ENCODE assay signal across 7 mouse cellular contexts in the genomic region with DNA sequence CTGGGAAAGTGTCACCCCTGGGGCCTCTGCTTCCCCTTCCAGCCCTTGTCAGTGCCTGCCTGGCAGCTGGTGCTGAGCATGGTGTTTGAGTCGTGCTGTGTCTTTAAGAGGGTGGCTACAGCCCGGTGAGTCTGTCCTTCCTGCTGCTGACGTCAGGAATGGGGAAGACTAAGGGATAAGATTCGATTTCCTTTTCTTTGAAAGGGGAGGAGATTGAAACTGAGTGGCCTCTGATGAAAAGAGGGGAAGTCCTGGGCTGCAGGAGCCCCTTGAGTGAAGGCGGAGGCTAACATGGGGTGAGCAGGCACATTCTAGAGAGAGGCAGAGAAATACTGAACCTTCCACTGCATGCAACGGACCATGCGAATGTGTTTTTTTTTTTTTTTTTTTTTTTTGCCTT. TPM values are rescaled to one million over a fixed set of nuclear protein-coding genes. Genes with fewer than 3 reads are reported as not detected.
DNase-seq lines count a peak whose midpoint lies in the region; ATAC-seq and TF ChIP-seq lines count a peak whose summit lies in the region.

No protein-coding gene starts in this region.

- 7% methylated on average over 7 of the region's 7 CpGs for WGBS in cerebellum, adult 2 months
- WGBS in hindbrain, embryonic 13.5 days, result 12% methylated on average over 7 of the region's 7 CpGs

- H3K27me3 ChIP-seq in Patski, result no peaks in the 10 kb centered on the region
- no peaks in the 10 kb centered on the region for H3K27me3 ChIP-seq in cerebellum, adult 2 months (ENCODE audit: control insufficient read depth, insufficient read depth, low read length)
- H3K27me3 ChIP-seq in hindbrain, embryonic 13.5 days, result no peaks in the 10 kb centered on the region

- H3K9ac ChIP-seq in hindbrain, embryonic 13.5 days, result peak overlapping the region; percentile 65

- H3K36me3 ChIP-seq in hindbrain, embryonic 13.5 days, result peaks cover 28% of the 10 kb centered on the region

- CTCF ChIA-PET in Patski (lab: Charles Lee), result interaction anchor here (1.1 kb wide), 1 partner anchor 9 kb away, joined by 3 read pairs; no protein-coding TSS in a partner anchor

- ATAC-seq in Patski, result peak; percentile 38
- peak; percentile 82 for ATAC-seq in hindbrain, embryonic 13.5 days (ENCODE audit: low FRiP score)

- H3K4me3 ChIP-seq in cerebellum, adult 2 months (replicated peaks; ENCODE audit: insufficient read depth, low read depth, low read length), result peak overlapping the region; percentile 91
- peak overlapping the region; percentile 34 for H3K4me3 ChIP-seq in hindbrain, embryonic 13.5 days

- in situ Hi-C loops in Patski (cut with MboI; ENCODE audit: low pct_unique_long_range_greater_than_20kb), result no loop called here

- TF ChIP-seq CTCF in Patski (IDR thresholded peaks at IDR 0.05), result no peak
- TF ChIP-seq CTCF in cerebellum, adult 2 months (IDR thresholded peaks at IDR 0.05; ENCODE audit: borderline replicate concordance, insufficient read depth, low read depth, low read length), result no peak

- POLR2A ChIA-PET in Patski (lab: Charles Lee), result no interaction called here

- H3K4me1 ChIP-seq in cerebellum, adult 2 months (ENCODE audit: control insufficient read depth, insufficient read depth, low read length), result peaks cover 20% of the 10 kb centered on the region
- peaks cover 29% of the 10 kb centered on the region for H3K4me1 ChIP-seq in hindbrain, embryonic 13.5 days (replicated peaks)

- TF ChIP-seq POLR2A in cerebellum, adult 2 months (IDR thresholded peaks at IDR 0.05; ENCODE audit: borderline replicate concordance, insufficient read depth, low read length), result peak; percentile 52; the same call in 1 of the 2 replicates

- peak overlapping the region; percentile 56 for H3K4me2 ChIP-seq in hindbrain, embryonic 13.5 days

- H3K27ac ChIP-seq in cerebellum, adult 2 months (ENCODE audit: insufficient read depth, low read length), result peak overlapping the region; percentile 52; the same call in 1 of the 2 replicates
- peak overlapping the region; percentile 61 for H3K27ac ChIP-seq in hindbrain, embryonic 13.5 days

- DNase-seq in Patski (ENCODE audit: low read depth, low spot score), result no peak
- peak; percentile 71 to 79 for DNase-seq in cerebellum, adult 2 months
- peak; percentile 81 to 89 for DNase-seq in frontal cortex, adult 2 months (ENCODE audit: extremely low spot score in 1 of 2, low spot score in 1 of 2)
- peak; percentile 65 to 71 for DNase-seq in layer of hippocampus, postnatal 36 days
- DNase-seq in lung, postnatal 4 days, result peak; percentile 77 to 81
- DNase-seq in right cerebral cortex, postnatal 14 days, result peak; percentile 63

- no peaks in the 10 kb centered on the region for H3K9me3 ChIP-seq in hindbrain, embryonic 13.5 days

RNA-seq across cellular contexts. Expression of a gene that starts 4.8 kb away (rescaled TPM):
- 18.1 TPM for polyA plus RNA-seq in Patski (2021)
- 39.9 and 40.4 TPM in 2 replicates for polyA plus RNA-seq in cerebellum, adult 2 months (2012; rRNA removed)
- polyA plus RNA-seq in frontal cortex, adult 2 months (2012; rRNA removed), result 36.9 and 43.5 TPM in 2 replicates
- polyA plus RNA-seq in hindbrain, embryonic 13.5 days (2015; fragmentation: Nextera tagmentation; extraction: Ambion mirVana), result 12.9 and 15.2 TPM in 2 replicates
- total RNA-seq in layer of hippocampus, postnatal 36 days (2021), result 10 to 100 TPM; 15.6 to 17.2 TPM

RNA-seq across cellular contexts. Expression of a gene that starts 16.3 kb away (rescaled TPM):
- 86.9 TPM for polyA plus RNA-seq in Patski (2021)
- polyA plus RNA-seq in cerebellum, adult 2 months (2012; rRNA removed), result 75.0 and 79.8 TPM in 2 replicates
- 101 and 107 TPM in 2 replicates for polyA plus RNA-seq in frontal cortex, adult 2 months (2012; rRNA removed)
- polyA plus RNA-seq in hindbrain, embryonic 13.5 days (2015; fragmentation: Nextera tagmentation; extraction: Ambion mirVana), result 64.6 and 66.2 TPM in 2 replicates
- total RNA-seq in layer of hippocampus, postnatal 36 days (2021), result 10 to 100 TPM; 40.4 to 48.9 TPM

RNA-seq across cellular contexts. Expression of a gene that starts 19.2 kb away (rescaled TPM):
- 10.3 TPM for polyA plus RNA-seq in Patski (2021)
- polyA plus RNA-seq in cerebellum, adult 2 months (2012; rRNA removed), result 38.0 and 39.1 TPM in 2 replicates
- 35.6 and 37.6 TPM in 2 replicates for polyA plus RNA-seq in frontal cortex, adult 2 months (2012; rRNA removed)
- polyA plus RNA-seq in hindbrain, embryonic 13.5 days (2015; fragmentation: Nextera tagmentation; extraction: Ambion mirVana), result 27.8 and 32.4 TPM in 2 replicates
- total RNA-seq in layer of hippocampus, postnatal 36 days (2021), result 10 to 100 TPM; 28.1 to 31.0 TPM

RNA-seq across cellular contexts. Expression of a gene that starts 27.6 kb away (rescaled TPM):
- 8.4 TPM for polyA plus RNA-seq in Patski (2021)
- 6.6 and 7.7 TPM in 2 replicates for polyA plus RNA-seq in cerebellum, adult 2 months (2012; rRNA removed)
- polyA plus RNA-seq in frontal cortex, adult 2 months (2012; rRNA removed), result 5.9 and 6.0 TPM in 2 replicates
- 14.6 and 14.7 TPM in 2 replicates for polyA plus RNA-seq in hindbrain, embryonic 13.5 days (2015; fragmentation: Nextera tagmentation; extraction: Ambion mirVana)
- 1 to 10 TPM; 8.5 to 9.1 TPM for total RNA-seq in layer of hippocampus, postnatal 36 days (2021)

RNA-seq across cellular contexts. Expression of a gene that starts 27.7 kb away (rescaled TPM):
- 188 TPM for polyA plus RNA-seq in Patski (2021)
- 144 and 152 TPM in 2 replicates for polyA plus RNA-seq in cerebellum, adult 2 months (2012; rRNA removed)
- 173 and 184 TPM in 2 replicates for polyA plus RNA-seq in frontal cortex, adult 2 months (2012; rRNA removed)
- polyA plus RNA-seq in hindbrain, embryonic 13.5 days (2015; fragmentation: Nextera tagmentation; extraction: Ambion mirVana), result 741 and 764 TPM in 2 replicates
- total RNA-seq in layer of hippocampus, postnatal 36 days (2021), result 100 to 1,000 TPM; 303 to 338 TPM
